Mouse (Mus musculus) ZHBTc4 (cell line): ENCODE measurements at regions not wholly inside any gene's neighbourhood (a gene's known extent, or its start where the extent isn't known, plus 50 kb on each side); places are given as distances from the start of the nearest gene placed in this dataset.
"Not testable (repeated sequence)": the region's sequence is repeated elsewhere in the genome, so short reads cannot be mapped to it uniquely, and the experiment has no call there.

Experiments
- DNase-seq: peaks from one replicate; pipeline ENCODE4 v3.0.0-alpha.2; 2011; ENCODE audit warnings: low read depth, low spot score

DNA sequence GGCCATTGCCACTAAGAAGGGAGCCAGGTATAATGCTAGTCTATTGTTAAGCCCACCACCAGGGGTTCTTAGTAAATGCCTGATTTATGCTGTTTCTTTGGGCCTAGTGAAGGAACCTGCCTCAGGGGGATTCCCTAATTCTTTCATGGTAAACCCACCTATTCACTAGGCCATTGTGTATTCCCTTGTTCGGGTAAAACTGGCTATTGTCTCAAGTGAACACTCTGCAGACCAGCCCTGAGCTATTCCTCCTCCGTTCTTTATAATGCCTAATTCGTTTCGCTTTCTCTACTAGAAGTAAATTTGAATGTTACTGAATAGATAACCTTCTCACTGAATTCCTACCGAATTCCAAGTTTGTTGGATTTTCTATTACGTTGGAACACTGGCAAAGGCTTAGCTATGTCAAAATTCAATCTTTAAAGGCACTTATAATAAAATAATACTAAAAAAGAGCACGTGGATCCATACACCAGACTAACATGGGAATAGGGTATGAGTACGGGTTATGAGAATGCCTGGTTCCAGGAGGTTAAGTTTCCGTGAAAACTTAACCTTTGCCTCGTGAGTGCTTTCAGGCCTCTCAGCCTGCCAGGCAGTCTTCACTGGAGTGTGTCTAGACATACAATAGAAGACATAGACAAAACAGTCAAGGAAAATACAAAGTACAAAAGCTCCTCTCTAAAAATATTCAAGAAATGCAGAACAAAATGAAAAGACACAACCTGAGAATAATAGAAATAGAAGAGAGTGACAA is 536.8 kb upstream of the Cntn5 start:
- peak; percentile 96 for DNase-seq

DNA sequence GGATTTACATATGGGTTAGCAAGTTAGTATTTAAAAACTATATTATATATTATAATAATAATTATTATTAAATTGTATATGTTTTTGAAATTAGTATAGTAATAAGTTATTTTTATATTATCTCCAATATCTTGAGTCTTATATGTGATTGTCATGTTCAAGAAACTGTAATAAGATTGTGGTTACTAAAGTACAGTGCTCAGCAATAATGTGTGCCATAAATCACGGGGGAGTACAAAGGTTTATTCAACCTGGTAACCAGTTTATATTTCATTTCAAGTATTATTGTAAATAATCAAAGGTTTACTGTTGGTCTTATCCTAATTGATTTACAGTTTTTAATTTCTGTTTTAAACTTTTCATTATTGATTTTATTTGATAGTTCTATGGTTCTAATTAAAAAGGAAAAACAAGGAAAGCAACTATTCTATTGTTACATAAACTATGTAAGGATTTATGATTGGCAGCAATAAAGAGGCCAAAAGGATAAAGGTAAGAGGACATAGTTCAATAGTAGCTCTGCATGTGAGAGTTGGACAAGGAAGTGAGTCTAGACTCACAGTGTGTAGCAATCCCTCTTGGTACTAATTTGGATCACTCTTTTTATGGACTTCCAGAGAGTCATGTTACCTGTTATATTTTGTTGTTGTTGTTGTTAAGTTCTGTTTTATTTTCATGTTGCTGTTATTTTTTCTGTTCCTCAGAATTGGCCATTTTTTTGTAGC is 532.0 kb upstream of the Cntn5 start:
- DNase-seq: no peak

DNA sequence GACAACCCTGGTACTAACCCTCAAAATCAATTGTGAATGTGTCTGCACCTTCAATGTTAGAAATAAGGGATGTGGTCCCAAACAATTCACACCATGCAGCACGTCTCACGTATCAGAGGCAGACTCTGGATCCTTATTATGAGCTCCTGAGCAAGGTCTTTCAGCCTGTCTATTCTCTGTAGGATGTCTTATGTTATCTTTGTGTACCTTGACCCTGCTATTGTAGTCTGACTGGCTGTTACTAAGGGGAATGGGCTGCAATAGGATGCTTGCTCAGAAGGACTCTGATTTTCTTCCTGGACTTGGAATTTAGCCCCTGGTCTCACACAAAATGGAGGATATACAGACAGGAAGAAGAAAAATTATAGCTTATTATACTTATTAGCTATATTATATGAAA is 531.4 kb upstream of the Cntn5 start:
- DNase-seq: no peak

DNA sequence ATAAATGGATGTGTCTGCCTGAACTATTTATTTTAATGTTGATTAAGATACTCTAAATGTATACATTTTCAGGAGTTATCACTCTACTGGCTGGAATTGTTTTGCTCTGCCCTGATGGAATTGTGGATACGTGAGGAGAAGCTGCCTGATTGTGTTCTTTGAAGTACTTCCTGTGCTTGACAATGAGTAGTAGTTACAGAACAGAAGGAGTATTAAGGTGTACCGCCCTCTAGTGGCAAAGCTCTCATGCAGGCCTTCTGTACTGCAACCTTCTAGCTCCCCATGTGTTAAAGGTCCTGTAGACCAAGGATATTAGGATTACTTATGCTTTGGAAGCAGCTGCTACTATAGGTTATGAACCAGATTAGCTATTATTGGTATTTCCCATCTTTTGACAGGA is 530.4 kb upstream of the Cntn5 start:
- peak; percentile 76 for DNase-seq

DNA sequence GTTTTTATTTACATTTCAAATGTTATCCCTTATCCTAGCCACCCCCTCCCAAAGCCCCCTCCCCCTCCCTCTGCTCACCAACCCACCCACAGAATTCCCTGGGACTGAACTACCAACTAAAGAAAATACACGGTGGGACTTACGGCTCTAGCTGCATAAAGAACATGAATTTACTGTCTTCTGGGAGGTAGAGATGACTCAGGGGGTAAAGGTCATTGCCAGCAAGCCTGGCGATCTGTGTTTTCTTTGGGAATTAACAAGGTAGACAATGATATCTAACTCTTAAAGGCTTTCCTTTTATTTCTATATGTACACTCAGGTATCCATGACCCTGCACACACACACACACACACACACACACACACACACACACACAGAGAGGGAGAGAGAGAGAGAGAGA is 521.9 kb upstream of the Cntn5 start:
- no peak for DNase-seq

DNA sequence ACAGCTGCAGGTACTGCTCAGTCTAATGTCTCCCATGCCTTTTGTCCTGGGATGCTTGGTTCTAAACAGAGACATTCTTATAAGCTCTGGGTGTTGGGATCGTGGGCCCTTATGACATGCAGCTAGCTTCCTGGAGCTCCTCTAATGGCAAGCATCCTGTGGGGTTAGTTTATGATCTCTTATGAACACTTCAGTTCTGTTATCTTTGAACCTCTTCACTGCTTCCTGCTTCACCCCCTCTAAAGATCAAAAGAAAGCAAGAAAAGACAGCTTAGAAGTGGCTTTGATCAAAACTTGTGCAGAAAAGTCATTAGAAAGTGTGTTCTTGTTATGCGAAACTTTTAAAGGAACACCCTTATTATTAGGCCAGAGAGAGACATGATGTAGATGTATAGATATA is 492.3 kb upstream of the Cntn5 start:
- no peak for DNase-seq

DNA sequence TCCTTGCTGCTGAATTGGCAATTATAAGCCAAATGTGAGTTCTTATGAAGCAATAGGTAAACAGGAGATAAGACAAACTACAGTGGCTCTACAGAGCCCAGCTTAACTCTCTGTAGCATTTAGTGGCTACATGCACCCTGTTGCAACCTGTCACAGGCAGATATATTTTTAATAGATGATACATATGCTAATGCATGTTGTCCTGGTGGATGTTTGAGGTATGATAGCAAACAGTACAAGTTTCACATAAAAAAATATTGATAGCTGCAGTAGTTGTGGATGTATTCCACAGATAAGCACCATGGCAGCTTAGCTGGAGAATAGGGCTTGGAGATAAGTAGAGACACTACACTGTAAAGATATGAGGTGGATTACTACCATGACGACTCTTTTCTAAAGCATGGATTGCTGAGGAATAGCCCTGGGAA is 477.1 kb upstream of the Cntn5 start:
- DNase-seq: no peak

DNA sequence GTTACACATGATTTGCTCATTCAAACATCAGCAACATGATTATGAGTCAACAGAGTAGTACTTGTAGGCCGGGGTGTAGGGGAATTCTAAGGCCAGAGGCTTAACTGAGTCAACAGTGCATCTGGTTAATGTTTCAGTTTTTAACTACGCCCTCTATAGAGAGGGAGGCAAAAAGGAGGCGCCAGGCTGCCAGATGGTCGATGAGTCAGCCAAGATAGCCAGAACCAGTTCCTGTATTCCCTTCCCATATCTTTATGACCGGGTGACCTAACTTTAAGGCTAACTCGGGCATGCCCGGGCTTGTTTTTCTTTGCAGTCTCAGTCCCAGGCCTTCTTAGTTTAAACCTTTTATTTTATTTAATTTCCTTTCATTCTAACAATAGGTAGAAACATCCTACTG is 476.0 kb upstream of the Cntn5 start:
- DNase-seq: peak; percentile 19

DNA sequence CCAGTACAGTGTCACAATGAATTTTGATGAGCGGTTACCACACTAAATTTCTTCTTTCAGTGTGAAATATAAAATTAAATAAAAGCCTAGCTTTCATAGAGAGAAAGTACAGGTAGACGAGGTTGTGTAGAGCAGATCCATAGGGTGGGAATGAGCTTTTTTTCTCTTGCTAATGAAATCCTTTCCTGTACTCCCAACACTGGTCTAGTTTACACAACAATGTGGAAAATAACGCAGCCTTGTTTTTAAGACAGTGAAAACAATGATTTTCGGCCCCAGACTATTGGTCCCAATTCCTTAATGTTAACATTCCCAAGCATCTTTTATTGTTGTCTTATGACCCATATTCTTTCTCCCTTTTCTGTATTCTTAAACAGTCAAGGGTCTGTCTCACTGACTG is 473.5 kb upstream of the Cntn5 start:
- peak; percentile 51 for DNase-seq

DNA sequence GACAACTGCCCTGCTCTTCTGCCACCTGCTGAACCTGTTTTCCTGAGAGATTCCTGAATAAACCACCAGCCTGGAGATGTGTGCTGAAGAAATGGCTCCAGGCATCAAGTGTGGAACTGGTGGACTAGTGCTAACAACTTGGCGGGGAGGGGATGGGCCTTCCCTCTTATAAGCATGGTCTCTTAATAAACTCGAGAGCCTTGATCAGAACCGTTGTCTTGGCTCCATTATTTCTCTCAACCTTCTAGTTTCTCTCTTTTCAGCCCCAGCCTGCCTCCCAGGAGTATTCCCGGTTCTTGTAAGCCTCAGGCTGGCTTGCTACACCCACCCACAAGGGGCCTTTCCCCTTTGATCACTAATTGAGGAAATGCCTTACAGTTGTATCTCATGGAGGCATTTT is 473.0 kb upstream of the Cntn5 start:
- DNase-seq: peak; percentile 66

DNA sequence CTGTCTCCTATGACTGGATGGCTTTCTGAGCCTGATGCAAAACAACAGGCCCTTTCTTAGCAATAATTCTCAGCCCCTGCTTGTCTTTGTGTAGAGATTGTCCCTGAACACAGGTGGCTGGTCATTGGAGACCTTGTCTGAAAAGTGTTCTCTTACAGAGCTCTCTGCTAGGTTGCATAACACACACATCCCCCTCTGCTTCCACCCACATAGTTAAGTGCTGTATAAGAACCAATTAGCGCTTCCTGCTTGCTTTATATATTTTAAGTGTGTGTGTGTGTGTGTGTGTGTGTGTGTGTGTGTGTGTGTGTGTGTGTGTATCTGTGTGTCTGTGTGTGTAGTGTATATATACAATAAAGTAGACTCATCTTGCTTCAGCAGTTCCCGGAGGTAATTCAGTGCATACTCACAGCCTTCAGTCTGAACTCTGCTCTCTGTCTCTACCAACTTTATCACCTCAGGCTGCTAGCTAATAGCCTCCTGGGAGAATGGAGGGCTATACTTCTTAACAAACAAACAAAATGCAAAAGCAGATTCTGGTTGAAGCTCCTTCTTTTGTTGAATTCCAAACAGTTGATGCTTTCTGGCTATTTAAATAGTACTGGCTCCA is 468.8 kb upstream of the Cntn5 start:
- DNase-seq: no peak

DNA sequence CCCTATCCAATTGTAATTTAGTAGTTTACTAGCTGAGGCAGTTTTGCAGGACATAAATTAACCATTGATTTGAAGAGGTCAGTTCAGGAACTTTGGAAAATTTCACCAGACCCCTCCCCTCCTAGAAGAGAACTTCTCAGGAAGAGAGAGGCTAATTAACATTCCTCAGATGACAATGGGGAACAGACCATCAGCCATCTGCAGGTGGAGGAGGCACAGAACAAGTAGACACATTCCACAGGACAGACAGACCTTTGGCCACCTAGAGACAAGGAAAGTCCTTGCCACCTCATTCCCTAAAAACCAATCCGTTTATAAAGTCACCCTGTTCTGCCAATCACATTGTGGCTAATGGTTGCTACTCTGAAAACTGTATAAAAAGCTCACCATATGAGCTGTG is 463.5 kb upstream of the Cntn5 start:
- peak; percentile 53 for DNase-seq

DNA sequence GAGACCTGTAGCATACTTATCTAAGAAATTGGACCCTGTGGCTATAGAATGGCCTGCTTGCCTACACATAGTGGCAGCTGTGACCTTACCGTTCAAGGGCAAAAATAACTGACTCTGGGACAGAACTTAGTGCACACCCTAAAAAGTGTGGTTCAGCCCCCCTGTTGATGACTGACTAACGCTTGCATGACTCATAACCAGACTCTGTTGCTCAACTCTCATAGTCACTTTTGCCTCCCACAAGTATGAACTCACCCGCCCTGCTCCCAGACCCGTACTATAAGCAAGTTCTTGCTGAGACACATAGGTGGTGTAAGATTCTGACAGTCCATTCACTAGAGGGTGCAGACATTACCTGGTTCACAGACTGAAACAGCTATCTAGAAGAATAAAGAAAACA is 424.3 kb upstream of the Cntn5 start:
- no peak for DNase-seq

DNA sequence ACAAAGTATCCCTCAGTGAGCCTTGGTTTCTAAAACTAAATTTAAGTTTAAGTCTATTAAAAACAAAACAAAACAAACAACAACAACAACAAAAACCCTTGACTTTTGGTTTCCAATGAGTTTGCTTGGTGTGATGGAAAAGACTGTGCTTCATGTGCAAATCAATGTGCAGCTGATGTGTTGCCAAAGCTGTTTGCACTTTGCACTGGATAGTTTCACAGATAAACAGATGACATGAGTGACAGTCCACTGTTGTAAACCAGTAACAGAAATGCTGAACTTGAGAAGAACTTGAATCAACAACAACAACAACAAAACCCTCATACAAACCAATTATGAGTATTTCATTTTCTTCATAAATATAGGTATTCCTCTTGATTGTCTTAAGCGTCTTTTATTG is 412.6 kb upstream of the Cntn5 start:
- DNase-seq: no peak

DNA sequence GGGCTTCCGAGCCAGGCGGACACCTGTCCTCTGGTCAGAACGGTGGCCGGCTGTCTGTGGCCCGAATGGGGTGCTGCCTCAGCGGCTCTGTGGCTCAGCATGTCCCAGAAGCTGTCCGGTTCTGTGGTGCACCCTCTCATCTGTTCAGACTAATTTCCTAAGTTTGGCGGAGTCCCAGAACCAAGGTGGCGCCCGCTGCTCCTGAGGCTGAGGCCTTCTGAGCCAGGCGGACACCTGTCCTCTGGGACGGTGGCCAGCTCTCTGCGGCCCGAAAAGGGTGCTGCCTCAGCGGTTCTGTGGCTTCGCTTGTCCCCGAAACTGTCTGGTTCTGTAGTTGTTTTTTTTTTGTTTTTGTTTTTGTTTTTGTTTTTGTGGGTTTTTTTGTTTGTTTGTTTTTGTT is 392.5 kb upstream of the Cntn5 start:
- not testable (repeated sequence) for DNase-seq

DNA sequence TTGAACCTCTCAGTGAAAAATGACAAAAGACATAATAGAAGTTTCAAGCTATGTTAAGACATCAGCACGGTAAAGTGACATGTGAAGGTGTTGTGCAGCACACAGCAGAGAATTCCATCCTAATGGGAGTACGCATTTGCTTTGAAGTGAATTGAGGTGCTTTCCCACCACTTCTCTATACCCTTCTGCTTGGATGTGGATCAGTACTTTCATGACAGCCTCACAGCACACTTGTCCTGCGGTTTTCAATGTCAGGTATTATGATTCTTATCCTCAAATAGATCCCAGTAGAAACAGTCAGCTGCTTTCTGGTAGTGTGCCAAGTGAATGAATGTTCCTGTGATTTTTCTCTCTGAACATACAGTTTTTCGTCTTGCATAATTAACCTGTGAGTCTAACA is 380.6 kb upstream of the Cntn5 start:
- DNase-seq: no peak

DNA sequence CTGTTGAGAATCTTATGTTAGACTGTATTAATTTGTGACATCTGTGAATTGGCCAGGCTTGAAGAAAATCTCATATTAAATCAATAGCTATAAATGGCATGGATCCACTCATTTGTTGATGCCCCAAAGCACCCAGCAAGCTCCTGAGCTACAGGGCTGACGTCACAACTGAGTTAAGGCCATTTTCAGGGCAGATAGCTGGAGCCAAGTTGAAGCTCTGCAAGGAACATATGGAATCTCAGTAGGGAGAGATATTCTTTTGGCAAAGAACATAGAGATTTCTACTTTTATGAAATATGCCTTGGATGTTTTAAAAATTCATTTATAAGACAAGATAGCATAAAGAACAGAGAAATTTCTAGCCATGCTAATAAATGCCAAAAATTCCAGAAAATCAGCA is 380.0 kb upstream of the Cntn5 start:
- DNase-seq: no peak

DNA sequence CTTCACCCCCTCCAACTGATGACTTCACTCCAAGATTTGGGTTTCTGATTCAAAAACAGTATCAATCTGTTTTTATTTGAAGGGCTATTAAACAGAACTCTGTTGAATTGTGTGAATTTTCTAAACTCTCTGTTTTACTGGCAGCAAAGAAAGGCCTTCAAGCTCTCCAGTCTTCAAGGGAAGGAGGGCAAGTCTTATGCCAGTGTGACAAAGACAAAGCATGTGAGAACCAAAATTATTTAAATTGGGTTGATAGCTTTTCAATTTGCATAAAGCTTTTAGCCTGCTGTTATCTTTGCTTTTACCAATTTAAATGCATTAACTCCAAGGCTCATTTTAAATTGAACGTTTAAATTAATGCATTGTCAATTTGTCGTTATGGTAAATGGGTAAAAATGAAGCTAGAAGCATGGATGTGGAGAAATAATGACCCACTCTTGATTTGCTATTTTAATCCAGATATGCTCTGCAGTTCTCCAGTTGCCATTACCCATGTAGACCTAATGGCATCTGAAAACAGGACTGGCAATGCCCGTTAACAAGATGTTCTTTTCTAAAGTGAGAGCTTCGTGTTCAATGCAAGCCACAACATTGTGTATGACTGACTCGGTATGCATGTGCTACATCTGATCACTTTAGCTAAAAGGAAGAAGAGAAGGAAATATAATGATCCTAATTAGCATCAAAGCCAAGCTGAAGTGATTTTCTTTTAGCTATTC is 375.0 kb upstream of the Cntn5 start:
- no peak for DNase-seq

DNA sequence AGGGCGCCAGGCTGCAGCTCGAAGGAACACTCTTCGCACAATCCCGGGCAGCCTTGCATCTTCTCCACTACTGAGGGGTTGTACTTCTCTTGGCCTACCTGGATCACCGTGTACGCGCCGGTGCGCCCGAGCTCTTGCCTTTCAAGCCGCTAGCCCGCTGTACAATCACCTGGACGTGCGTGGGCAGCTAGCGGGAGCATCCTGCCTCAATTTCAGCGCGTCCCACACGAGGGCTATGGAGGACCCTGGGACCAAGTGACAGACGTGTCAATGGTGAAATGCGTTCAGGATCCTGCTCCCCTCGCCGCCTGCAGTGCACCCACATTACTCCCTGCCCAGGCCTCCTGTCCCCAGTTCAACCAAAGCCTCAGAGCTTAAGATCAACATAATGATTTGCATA is 373.2 kb upstream of the Cntn5 start:
- peak; percentile 50 for DNase-seq

DNA sequence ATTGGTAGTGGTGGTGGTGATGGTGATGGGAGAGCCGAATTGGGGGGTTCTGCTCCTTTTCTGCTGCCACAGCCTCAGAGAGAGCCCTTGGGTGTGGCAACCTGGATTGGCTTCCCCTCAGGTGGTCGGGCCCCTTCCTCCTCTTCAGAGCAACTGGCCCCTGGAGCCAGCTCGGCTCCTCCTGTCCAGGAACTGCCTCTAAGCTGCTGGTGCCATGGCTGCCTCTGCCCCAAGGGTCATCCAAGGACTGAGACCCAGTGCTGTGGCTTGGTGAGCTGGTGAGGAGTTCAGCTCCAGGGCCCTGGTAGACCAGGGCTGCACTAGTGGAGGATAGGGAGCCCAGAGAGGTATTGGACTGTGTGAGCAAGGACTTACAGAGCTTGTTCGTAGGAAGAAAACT is 372.4 kb upstream of the Cntn5 start:
- DNase-seq: no peak

DNA sequence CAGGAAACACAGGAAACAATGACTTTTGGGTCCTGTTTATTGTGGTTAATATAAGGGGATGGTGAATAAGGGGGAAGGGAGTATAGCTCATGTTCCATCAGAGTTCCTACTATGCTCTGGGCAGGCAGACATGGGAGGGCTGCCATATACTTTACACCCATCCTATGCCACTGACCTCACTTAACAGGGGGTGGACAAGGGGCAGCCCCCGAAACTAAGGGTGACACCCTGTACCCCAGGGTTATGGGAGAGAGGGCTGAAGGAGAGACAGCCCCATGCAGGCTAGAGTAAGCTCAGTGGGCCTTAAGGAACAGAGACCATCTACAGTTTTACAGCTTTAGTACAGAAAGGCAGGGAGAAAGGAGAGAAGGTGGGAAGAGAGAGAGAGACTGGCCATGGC is 352.3 kb upstream of the Cntn5 start:
- no peak for DNase-seq

DNA sequence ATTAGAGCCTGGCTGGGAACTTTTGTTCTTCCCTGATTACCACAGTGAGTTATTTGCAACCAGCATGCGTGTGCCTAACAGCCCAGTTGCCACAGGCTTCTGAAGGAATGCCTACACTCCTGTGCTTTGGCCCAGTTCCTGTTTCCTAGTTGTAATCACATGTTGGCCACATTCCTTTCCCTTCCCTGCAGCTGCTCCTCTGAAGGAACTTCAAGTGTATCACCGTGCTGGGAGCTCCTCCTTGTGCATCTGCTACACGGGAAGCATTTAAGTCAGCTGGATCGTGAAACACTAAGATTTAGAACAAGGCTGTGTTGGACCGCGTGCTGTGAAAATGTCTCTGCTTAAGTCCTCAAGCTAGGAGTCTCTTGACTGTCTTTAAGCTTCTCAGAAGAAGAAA is 302.3 kb upstream of the Cntn5 start:
- DNase-seq: peak; percentile 9
